Comparison of ENCODE assay signal across 11 mouse cellular contexts in the genomic region with DNA sequence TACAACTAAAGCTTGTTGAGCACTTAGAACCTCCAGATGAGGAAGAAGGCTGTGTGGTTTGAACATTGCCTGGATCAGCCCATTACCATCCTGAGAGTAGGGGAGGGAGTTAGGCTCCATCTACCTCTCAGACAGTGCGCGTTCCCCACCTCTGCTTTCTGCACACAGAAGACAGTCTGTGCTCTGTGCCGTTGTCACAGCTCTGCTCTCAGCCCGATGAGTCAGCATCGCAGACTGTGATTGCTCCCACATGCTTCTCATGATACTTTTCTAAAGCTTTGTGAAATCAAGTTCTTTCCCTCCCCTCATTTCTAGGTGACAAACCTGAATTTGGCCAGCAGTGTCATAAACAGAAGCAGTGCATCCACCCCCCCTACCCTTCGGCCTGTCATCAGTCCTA.
DNase-seq lines count a peak whose midpoint lies in the region; ATAC-seq and TF ChIP-seq lines count a peak whose summit lies in the region.
"Had no signal": no experiment of that assay in that cellular context is flagged by ENCODE, and none has a peak within 500 bp of the region (broad histone marks: within the 10 kb centered on the region; RNA-seq: fewer than 3 reads in every experiment).

No protein-coding gene starts in this region.

- H3K9ac ChIP-seq in limb, embryonic 13.5 days = no peak overlapping the region; the same call in 1 of the 2 replicates
- H3K9ac ChIP-seq: heart, embryonic 12.5 days; liver, embryonic 12.5 days had no signal

- H3K36me3 ChIP-seq in spleen, adult 2 months (ENCODE audit: control insufficient read depth, insufficient read depth, low read length) = no peaks in the 10 kb centered on the region
- peaks cover 3% of the 10 kb centered on the region; the same call in 1 of the 2 replicates for H3K36me3 ChIP-seq in limb, embryonic 13.5 days

- H3K27me3 ChIP-seq in spleen, adult 2 months (ENCODE audit: control insufficient read depth, insufficient read depth, low read length) = no peaks in the 10 kb centered on the region
- H3K27me3 ChIP-seq in limb, embryonic 13.5 days = no peaks in the 10 kb centered on the region
- H3K27me3 ChIP-seq: heart, embryonic 12.5 days; liver, embryonic 12.5 days had no signal

- TF ChIP-seq POLR2A in spleen, adult 2 months (IDR thresholded peaks at IDR 0.05; ENCODE audit: low read depth, low read length) = no peak

- H3K4me1 ChIP-seq in spleen, adult 2 months (ENCODE audit: control insufficient read depth, insufficient read depth, insufficient read length) = peaks cover 16% of the 10 kb centered on the region
- peaks cover 52% of the 10 kb centered on the region for H3K4me1 ChIP-seq in limb, embryonic 13.5 days
- H3K4me1 ChIP-seq: liver, embryonic 12.5 days had no signal

- no peaks in the 10 kb centered on the region for H3K9me3 ChIP-seq in limb, embryonic 13.5 days
- H3K9me3 ChIP-seq: liver, embryonic 12.5 days had no signal

- ATAC-seq in limb, embryonic 13.5 days (ENCODE audit: low FRiP score, low read depth) = no peak
- ATAC-seq: liver, embryonic 12.5 days had no signal

- 69% methylated on average over 6 of the region's 6 CpGs for WGBS in spleen, adult 2 months
- 70% methylated on average over 6 of the region's 6 CpGs for WGBS in limb, embryonic 13.5 days

- H3K4me2 ChIP-seq in limb, embryonic 13.5 days (replicated peaks) = no peak overlapping the region
- H3K4me2 ChIP-seq: heart, embryonic 12.5 days; liver, embryonic 12.5 days had no signal

- H3K27ac ChIP-seq in spleen, adult 2 months (ENCODE audit: insufficient read depth, low read length) = peak overlapping the region; percentile 49
- peak overlapping the region; percentile 48; the same call in 1 of the 2 replicates for H3K27ac ChIP-seq in limb, embryonic 13.5 days
- H3K27ac ChIP-seq: liver, embryonic 12.5 days had no signal

- no peak for DNase-seq in spleen, adult 2 months (ENCODE audit: low read depth in 1 of 2, low spot score in 2 of 2)
- DNase-seq in spleen, adult 18-20 months = no peak
- peak; percentile 81 to 89 for DNase-seq in layer of hippocampus, adult 18-20 months (ENCODE audit: low spot score in 2 of 2)
- DNase-seq in thymus, postnatal 4 days = no peak
- DNase-seq in cerebellum, postnatal 36 days = no peak
- DNase-seq in adrenal gland, adult (ENCODE audit: inconsistent age in 2 of 2, low spot score in 1 of 2) = no peak
- DNase-seq: kidney, postnatal 25 days; lung, postnatal 36 days had no signal

- no peak overlapping the region for H3K4me3 ChIP-seq in spleen, adult 2 months (ENCODE audit: extremely low read depth, insufficient read depth, insufficient read length)
- no peak overlapping the region for H3K4me3 ChIP-seq in limb, embryonic 13.5 days
- H3K4me3 ChIP-seq: heart, embryonic 12.5 days; liver, embryonic 12.5 days had no signal

- no peak for TF ChIP-seq CTCF in spleen, adult 2 months (IDR thresholded peaks at IDR 0.05; ENCODE audit: extremely low read depth, insufficient read depth, insufficient read length, insufficient replicate concordance)

Comparison
In these comparisons a context has a peak if more than half of its experiments do, and no peak if none do; other contexts are left out.
1. DNase-seq: peak in layer of hippocampus, adult 18-20 months (2 of 2); none in spleen, adult 2 months (0 of 2), spleen, adult 18-20 months (0 of 2), thymus, postnatal 4 days (single experiment), cerebellum, postnatal 36 days (0 of 2) and adrenal gland, adult (0 of 2).